Comparison of ENCODE assay signal across 18 mouse cellular contexts in the genomic region with DNA sequence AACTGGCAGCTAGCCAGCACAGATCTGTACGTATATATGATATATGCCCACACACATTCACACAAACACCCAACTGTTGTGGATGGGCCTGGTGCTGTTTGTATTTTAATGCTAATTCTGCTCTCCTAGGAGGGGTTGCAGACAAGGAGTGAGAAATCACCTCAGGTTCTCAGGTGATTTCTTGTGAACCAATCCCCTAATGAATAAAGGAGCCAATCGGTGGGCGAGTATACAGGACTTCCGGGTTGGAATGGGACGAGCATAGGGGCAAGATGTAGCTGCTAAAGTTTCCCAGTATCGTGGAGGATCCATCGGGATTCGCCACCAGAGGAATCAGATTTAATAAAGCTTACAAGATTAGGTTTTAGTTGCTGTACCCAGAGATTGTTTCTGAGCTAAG.
"Had no signal": no experiment of that assay in that cellular context is flagged by ENCODE, and none has a peak within 500 bp of the region (broad histone marks: within the 10 kb centered on the region; RNA-seq: fewer than 3 reads in every experiment).

No protein-coding gene starts in this region.

- ATAC-seq: liver, postnatal 0 days; lung, postnatal 0 days; midbrain, embryonic 13.5 days; midbrain, embryonic 16.5 days had no signal

- H3K36me3 ChIP-seq: liver, embryonic 15.5 days; lung, embryonic 15.5 days; midbrain, embryonic 13.5 days; neural tube, embryonic 12.5 days; stomach, embryonic 15.5 days had no signal

- DNase-seq: liver, postnatal 0 days; lung, adult 2 months; lung, postnatal 14 days; lung, postnatal 36 days; right cerebral cortex, postnatal 14 days; thymus, adult 18-20 months; thymus, postnatal 14 days; thymus, postnatal 36 days had no signal

- H3K4me1 ChIP-seq: liver, embryonic 15.5 days; lung, embryonic 15.5 days; megakaryocyte, embryonic 14.5 days; midbrain, embryonic 13.5 days; neural tube, embryonic 12.5 days; stomach, embryonic 15.5 days had no signal

- H3K27ac ChIP-seq: liver, embryonic 15.5 days; lung, embryonic 15.5 days; macrophage; midbrain, embryonic 13.5 days; neural tube, embryonic 12.5 days; stomach, embryonic 15.5 days; stomach, postnatal 0 days had no signal

- H3K4me3 ChIP-seq: liver, embryonic 15.5 days; lung, embryonic 15.5 days; megakaryocyte, embryonic 14.5 days; midbrain, embryonic 13.5 days; neural tube, embryonic 12.5 days; stomach, embryonic 15.5 days had no signal

- H3K27me3 ChIP-seq: liver, embryonic 15.5 days; lung, embryonic 15.5 days; megakaryocyte, embryonic 14.5 days; midbrain, embryonic 13.5 days; neural tube, embryonic 12.5 days; stomach, embryonic 15.5 days had no signal
